Mouse (Mus musculus) hindbrain, embryonic 12.5 days (tissue): ENCODE measurements at regions not wholly inside any gene's neighbourhood (a gene's known extent, or its start where the extent isn't known, plus 50 kb on each side); places are given as distances from the start of the nearest gene placed in this dataset.

ENCODE experiments used
- ATAC-seq: fragments of 200-750 bp; cut with Nextera tagmentation; 2 replicates; pipeline ENCODE4 v1.8.0; 2017; ENCODE audit warnings: moderate TSS enrichment; ENCODE audit not compliant: low FRiP score
- H3K27ac ChIP-seq: fragments of 300-500 bp; sonication (generic); 2 replicates; pipeline ENCODE4 v1.5.1; 2016; ENCODE audit warnings: mild to moderate bottlenecking
- H3K27me3 ChIP-seq: fragments of 300-500 bp; sonication (generic); 2 replicates; pipeline ENCODE4 v1.6.1; 2016; ENCODE audit warnings: mild to moderate bottlenecking
- H3K36me3 ChIP-seq: fragments of 300-500 bp; sonication (generic); 2 replicates; pipeline ENCODE4 v1.6.1; 2016; ENCODE audit warnings: mild to moderate bottlenecking
- H3K4me1 ChIP-seq: fragments of 300-500 bp; sonication (generic); 2 replicates; pipeline ENCODE4 v1.6.1; 2016
- H3K4me2 ChIP-seq: fragments of 300-500 bp; sonication (generic); replicated peaks from 2 replicates; pipeline ENCODE4 v1.6.1; 2016; ENCODE audit warnings: mild to moderate bottlenecking
- H3K4me3 ChIP-seq: fragments of 300-500 bp; sonication (generic); 2 replicates; pipeline ENCODE4 v1.5.1; 2016; ENCODE audit warnings: mild to moderate bottlenecking
- H3K9ac ChIP-seq: fragments of 300-500 bp; sonication (generic); 2 replicates; pipeline ENCODE4 v1.6.1; 2016; ENCODE audit warnings: mild to moderate bottlenecking, moderate library complexity
- H3K9me3 ChIP-seq: fragments of 300-500 bp; sonication (generic); replicated peaks from 2 replicates; pipeline ENCODE4 v1.6.1; 2016; ENCODE audit warnings: mild to moderate bottlenecking
- WGBS: fragments of 180-500 bp; shearing (Covaris S2); methylation state at CpG from one replicate; pipeline ENCODE4 v1.1.7; 2016; 5-methylcytosine and 5-hydroxymethylcytosine counted together

DNA sequence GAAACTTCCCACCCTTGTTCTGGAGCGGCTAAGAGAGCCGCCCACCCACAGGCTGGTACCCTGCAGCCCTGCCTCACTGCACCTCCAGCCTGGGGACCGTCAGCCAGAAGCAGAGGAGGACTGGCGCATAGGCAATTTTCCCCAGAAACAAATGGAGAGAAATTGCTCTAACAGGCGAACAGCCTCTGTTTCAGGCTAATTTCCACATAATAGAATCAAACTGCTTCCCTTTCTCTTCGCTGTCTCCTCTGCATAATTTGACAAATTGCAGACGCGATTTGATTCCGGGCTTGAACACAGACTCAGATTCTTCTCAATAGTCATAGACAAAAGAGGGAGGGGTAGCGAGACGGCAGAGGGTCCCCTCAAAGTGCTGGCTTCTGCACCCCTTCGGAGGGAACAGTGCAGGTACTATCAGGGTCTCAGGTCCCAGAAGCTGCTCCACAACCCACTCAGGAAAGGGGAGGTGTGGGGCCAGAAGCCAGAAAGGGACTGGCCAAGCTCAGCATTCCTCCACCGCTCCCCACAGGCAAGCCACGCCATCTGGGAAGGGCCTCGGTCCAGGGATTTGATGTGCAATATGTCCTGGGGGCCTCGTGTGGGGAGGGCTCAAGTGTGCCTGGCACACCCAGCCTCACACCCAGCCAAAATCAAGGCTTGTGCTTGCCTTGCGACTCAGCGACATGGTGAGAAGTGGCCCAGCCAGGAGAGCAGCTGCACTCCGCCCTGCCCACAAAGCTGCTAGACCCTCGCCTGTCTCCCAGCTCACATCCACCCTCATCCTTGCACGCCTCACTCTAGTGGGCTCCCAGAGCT, 53.7 kb upstream of the A530016L24Rik start:
- Histone ChIP-seq H3K4me1 (peaks cover 31% of the 10 kb centered on the region), H3K9me3 (no peaks in the 10 kb centered on the region), H3K4me3 (no peak overlapping the region), H3K4me2 (peak overlapping the region; percentile 1; the same call in 1 of the 2 replicates), H3K9ac (no peak overlapping the region), H3K36me3 (no peaks in the 10 kb centered on the region), H3K27ac (peak overlapping the region; percentile 66), H3K27me3 (peaks cover 38% of the 10 kb centered on the region)
- peak; percentile 33 for ATAC-seq
- 37% methylated on average over 21 of the region's 21 CpGs for WGBS

DNA sequence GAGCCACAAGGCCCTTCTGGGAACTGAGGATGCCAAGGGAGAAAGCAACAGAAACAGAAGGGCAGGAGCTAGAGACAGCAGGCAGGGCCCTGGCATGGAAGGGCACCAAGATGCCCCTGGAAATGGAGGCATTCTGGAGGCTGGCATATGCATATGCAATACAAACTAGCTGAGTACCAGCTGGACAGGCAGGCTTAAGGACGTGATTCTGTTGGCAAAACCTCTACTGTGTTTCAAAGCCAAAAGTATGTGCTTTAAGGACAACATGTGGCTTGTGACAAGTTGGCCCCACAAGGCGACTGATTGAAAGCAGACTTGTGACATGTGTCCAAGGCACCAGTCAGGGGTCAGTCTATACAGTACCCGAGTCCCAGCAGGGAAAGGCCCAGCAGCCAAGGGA, 52.2 kb upstream of the A530016L24Rik start:
- H3K4me3 ChIP-seq: no peak overlapping the region
- H3K27ac ChIP-seq: no peak overlapping the region
- H3K4me1 ChIP-seq: peaks cover 29% of the 10 kb centered on the region
- H3K27me3 ChIP-seq: peaks cover 36% of the 10 kb centered on the region
- H3K4me2 ChIP-seq: no peak overlapping the region
- whole genome bisulfite sequencing: 53% methylated on average over 3 of the region's 3 CpGs
- no peaks in the 10 kb centered on the region for H3K9me3 ChIP-seq
- no peak for ATAC-seq
- no peak overlapping the region for H3K9ac ChIP-seq
- H3K36me3 ChIP-seq: no peaks in the 10 kb centered on the region

DNA sequence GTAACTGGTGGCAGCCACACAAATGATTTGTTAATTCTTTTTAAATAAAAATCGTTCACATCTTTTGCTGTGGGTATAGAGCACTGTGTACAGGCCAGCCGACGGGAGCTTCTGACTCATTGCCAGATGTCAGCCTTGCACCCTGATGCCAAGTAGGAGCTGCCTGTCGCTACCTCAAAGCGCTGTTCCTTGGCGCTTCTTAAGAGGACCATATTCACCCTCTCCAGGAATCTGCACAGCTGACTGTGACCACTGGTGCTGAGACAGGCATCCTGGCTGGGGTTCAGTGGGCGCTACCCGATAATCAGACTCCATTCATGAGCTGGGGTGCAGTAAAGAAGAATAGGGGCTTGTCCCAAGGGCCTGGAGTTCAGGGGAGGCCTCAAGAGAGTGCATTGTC, 51.0 kb upstream of the A530016L24Rik start:
- Histone ChIP-seq H3K4me3 (no peak overlapping the region), H3K27ac (no peak overlapping the region), H3K36me3 (no peaks in the 10 kb centered on the region), H3K4me2 (no peak overlapping the region), H3K27me3 (peaks cover 31% of the 10 kb centered on the region), H3K9me3 (no peaks in the 10 kb centered on the region), H3K9ac (no peak overlapping the region), H3K4me1 (peaks cover 21% of the 10 kb centered on the region)
- ATAC-seq: no peak
- 88% methylated on average over 8 of the region's 8 CpGs for WGBS
